Mouse (Mus musculus): ENCODE results near the gene Nedd4.

- TF ChIP-seq CTCF (IDR thresholded peaks at IDR 0.05; ENCODE audit: borderline replicate concordance, extremely low read depth, insufficient read depth, insufficient read length) (no peak), POLR2A (IDR thresholded peaks at IDR 0.05; ENCODE audit: borderline replicate concordance, extremely low read depth, insufficient read depth, insufficient read length, poor library complexity, severe bottlenecking) (no peak)
Measured at GRCm38 (mm10) chr9:72696508-72696907, 34.4 kb downstream of the Nedd4 start.

All from brain, embryonic 14.5 days (tissue).